Mouse (Mus musculus) heart, embryonic 12.5 days (tissue): ENCODE measurements around the gene Zfp444. TPM values are rescaled to one million over a fixed set of nuclear protein-coding genes. Genes with fewer than 3 reads are reported as not detected.
"Not testable (repeated sequence)": the region's sequence is repeated elsewhere in the genome, so short reads cannot be mapped to it uniquely, and the experiment has no call there.

Source experiments
- ATAC-seq: fragments of 200-750 bp; cut with Nextera tagmentation; 2 replicates; pipeline ENCODE4 v1.8.0; 2017; ENCODE audit warnings: moderate TSS enrichment, moderate library complexity; ENCODE audit not compliant: insufficient number of reproducible peaks, low FRiP score
- H3K27ac ChIP-seq: fragments of 300-500 bp; sonication (generic); 2 replicates; pipeline ENCODE4 v1.5.1; 2016; ENCODE audit warnings: mild to moderate bottlenecking, moderate library complexity; ENCODE audit not compliant: poor library complexity, severe bottlenecking
- H3K27me3 ChIP-seq: fragments of 300-500 bp; sonication (generic); replicated peaks from 2 replicates; pipeline ENCODE4 v1.6.1; 2016; ENCODE audit warnings: mild to moderate bottlenecking, moderate library complexity
- H3K36me3 ChIP-seq: fragments of 300-500 bp; sonication (generic); 2 replicates; pipeline ENCODE4 v1.6.1; 2016; ENCODE audit warnings: mild to moderate bottlenecking, moderate library complexity
- H3K4me1 ChIP-seq: fragments of 300-500 bp; sonication (generic); replicated peaks from 2 replicates; pipeline ENCODE4 v1.6.1; 2016; ENCODE audit warnings: mild to moderate bottlenecking
- H3K4me2 ChIP-seq: fragments of 300-500 bp; sonication (generic); 2 replicates; pipeline ENCODE4 v1.6.1; 2016; ENCODE audit warnings: mild to moderate bottlenecking, moderate library complexity
- H3K4me3 ChIP-seq: fragments of 300-500 bp; sonication (generic); 2 replicates; pipeline ENCODE4 v1.5.1; 2016; ENCODE audit warnings: mild to moderate bottlenecking
- H3K9ac ChIP-seq: fragments of 300-500 bp; sonication (generic); 2 replicates; pipeline ENCODE4 v1.6.1; 2016; ENCODE audit warnings: mild to moderate bottlenecking, moderate library complexity
- H3K9me3 ChIP-seq: fragments of 300-500 bp; sonication (generic); replicated peaks from 2 replicates; pipeline ENCODE4 v1.6.1; 2016; ENCODE audit warnings: mild to moderate bottlenecking, moderate library complexity
- WGBS: fragments of 180-500 bp; shearing (Covaris S2); methylation state at CpG from one replicate; pipeline ENCODE4 v1.1.7; 2016; 5-methylcytosine and 5-hydroxymethylcytosine counted together
- polyA plus RNA-seq: library from polyadenylated mRNA; unstranded; fragments of >200 nt; fragmentation: Nextera tagmentation; extraction: Ambion mirVana; gene quantifications from 2 replicates; pipeline ENCODE4 v1.2.1, GENCODE M21; 2016

The Zfp444 gene
- polyA plus RNA-seq, 1 experiment from 2014 or later = 30.2 TPM

DNA sequence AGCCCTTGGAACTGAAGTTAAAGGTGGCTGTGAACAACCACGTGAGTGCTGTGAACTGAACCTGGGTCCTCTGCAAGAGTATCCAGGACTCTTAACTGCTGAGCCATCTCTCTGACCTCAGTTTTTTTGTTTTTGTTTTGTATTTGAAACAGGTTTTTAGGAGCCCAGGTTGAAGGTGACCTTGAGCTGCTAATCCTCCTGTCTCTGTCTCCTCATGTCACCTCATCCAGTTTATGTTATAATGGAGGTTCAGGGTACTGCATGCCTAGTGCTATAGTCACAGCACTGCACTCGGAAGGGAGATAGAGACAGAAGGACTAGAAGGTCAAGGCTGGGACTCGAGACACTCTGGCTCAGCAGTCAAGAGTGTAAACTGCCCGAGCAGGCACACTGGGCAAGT, 9.9 kb upstream of the Zfp444 start:
- H3K9ac ChIP-seq = no peak overlapping the region
- H3K4me2 ChIP-seq = no peak overlapping the region
- no peaks in the 10 kb centered on the region for H3K36me3 ChIP-seq
- H3K27me3 ChIP-seq = no peaks in the 10 kb centered on the region; the same call in 1 of the 2 replicates
- 68% methylated on average over 4 of the region's 4 CpGs for WGBS
- H3K27ac ChIP-seq = no peak overlapping the region
- no peaks in the 10 kb centered on the region for H3K4me1 ChIP-seq
- no peaks in the 10 kb centered on the region for H3K9me3 ChIP-seq
- no peak overlapping the region for H3K4me3 ChIP-seq
- ATAC-seq = no peak

DNA sequence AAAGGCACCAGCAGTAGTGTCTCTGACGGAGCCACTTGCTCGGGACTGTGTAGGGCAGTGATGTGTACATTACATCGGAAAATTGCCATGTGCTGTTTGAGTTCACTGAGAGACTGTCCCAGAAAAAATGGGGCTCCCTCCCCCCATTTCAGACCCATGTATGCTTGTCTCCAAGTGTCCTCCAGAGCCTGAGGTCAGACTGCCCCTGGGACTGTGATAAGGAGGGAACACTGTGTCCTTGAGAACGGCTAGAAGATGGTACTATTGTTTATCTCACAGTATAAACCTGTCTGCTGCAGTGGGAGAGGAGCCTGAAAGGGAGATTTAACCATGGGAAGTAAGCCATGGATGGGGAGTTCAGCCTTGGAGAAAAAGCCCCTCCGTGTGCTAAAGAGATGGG, 7.4 kb upstream of the Zfp444 start:
- ATAC-seq = no peak
- H3K4me1 ChIP-seq = no peaks in the 10 kb centered on the region

DNA sequence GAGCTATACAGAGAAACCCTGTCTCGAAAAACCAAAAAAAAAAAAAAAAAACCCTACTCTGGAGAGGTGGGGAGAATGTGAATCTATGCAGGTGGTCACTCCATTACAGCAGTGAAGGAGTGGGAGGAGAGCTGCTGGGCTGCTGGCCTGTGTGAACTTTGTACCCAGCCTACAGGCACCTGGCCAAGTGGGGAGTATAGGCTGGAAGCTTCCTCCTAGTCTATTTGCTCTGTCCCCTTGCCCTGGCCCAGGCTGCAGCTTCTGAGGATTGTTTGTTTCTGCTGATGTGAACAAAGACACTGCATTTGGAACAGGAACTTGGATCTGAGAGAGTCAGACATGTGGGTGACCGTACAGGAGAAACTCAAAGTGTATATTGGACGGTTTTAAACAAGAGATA, 2.6 kb upstream of the Zfp444 start:
- 53% methylated on average over 3 of the region's 3 CpGs for WGBS
- no peaks in the 10 kb centered on the region for H3K9me3 ChIP-seq
- H3K27me3 ChIP-seq = no peaks in the 10 kb centered on the region; the same call in 1 of the 2 replicates
- no peak overlapping the region for H3K9ac ChIP-seq
- H3K36me3 ChIP-seq = peaks cover 5% of the 10 kb centered on the region; the same call in 1 of the 2 replicates
- no peak overlapping the region for H3K27ac ChIP-seq
- no peak overlapping the region for H3K4me2 ChIP-seq
- ATAC-seq = no peak
- no peak overlapping the region for H3K4me3 ChIP-seq
- 0 out of 2 replicates have a peak, but pooled peaks cover 4% of the 10 kb centered on the region for H3K4me1 ChIP-seq

More for the DNA sequence above, 7.4 kb upstream of the Zfp444 start:
- Histone ChIP-seq H3K9me3 (no peaks in the 10 kb centered on the region), H3K9ac (no peak overlapping the region), H3K4me2 (no peak overlapping the region), H3K27ac (no peak overlapping the region), H3K36me3 (no peaks in the 10 kb centered on the region), H3K4me3 (no peak overlapping the region), H3K27me3 (no peaks in the 10 kb centered on the region; the same call in 1 of the 2 replicates)
- WGBS = 54% methylated on average over 5 of the region's 5 CpGs

DNA sequence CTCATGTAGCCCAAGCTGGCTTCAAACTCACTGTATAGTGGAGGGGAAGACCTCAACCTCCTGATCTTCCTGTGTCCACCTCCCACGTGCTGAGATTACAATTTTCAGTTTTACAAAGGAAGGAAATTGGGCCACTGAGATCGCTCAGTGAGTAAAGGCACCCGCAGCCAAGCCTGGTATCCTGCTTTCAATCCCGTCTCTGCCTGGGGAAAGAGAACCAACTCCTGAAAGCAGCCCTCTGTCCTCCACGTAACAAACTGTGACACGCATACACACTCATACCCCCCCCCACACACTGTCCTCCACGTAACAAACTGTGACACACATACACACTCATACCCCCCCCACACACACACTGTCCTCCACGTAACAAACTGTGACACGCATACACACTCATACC, 1.6 kb upstream of the Zfp444 start:
- WGBS = 74% methylated on average over 9 of the region's 9 CpGs

DNA sequence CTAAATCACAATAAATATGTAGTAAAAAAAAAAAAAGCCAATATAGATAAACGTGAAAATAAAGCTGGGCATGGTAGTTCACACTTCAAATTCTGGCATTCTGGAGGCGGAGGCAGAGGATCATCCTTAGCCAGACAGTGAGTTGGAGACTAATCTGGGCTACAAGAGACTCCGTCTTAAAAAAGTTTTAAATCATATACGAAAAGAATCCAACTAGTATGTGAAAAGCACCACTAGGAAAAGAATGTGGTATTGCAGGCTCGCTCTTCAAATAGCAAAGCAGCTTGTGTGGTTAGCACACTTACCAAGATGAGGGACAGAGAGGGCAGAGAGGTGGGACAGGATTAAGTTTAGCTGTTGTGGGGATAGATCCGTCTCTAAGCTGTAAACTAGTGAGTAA, 1.2 kb upstream of the Zfp444 start:
- Histone ChIP-seq H3K9me3 (no peaks in the 10 kb centered on the region), H3K36me3 (peaks cover 7% of the 10 kb centered on the region; the same call in 1 of the 2 replicates), H3K27ac (no peak overlapping the region), H3K27me3 (no peaks in the 10 kb centered on the region), H3K4me1 (peaks cover 18% of the 10 kb centered on the region), H3K4me3 (no peak overlapping the region; the same call in 1 of the 2 replicates), H3K4me2 (peak overlapping the region; percentile 98), H3K9ac (peak overlapping the region; percentile 61; the same call in 1 of the 2 replicates)
- ATAC-seq = no peak
- WGBS = 45% methylated on average over 6 of the region's 6 CpGs

More for the DNA sequence above, 1.6 kb upstream of the Zfp444 start:
- Histone ChIP-seq H3K36me3 (peaks cover 6% of the 10 kb centered on the region; the same call in 1 of the 2 replicates), H3K9ac (no peak overlapping the region), H3K4me2 (no peak overlapping the region), H3K4me1 (peaks cover 14% of the 10 kb centered on the region), H3K9me3 (no peaks in the 10 kb centered on the region), H3K27ac (no peak overlapping the region), H3K4me3 (no peak overlapping the region), H3K27me3 (no peaks in the 10 kb centered on the region)
- ATAC-seq = no peak

DNA sequence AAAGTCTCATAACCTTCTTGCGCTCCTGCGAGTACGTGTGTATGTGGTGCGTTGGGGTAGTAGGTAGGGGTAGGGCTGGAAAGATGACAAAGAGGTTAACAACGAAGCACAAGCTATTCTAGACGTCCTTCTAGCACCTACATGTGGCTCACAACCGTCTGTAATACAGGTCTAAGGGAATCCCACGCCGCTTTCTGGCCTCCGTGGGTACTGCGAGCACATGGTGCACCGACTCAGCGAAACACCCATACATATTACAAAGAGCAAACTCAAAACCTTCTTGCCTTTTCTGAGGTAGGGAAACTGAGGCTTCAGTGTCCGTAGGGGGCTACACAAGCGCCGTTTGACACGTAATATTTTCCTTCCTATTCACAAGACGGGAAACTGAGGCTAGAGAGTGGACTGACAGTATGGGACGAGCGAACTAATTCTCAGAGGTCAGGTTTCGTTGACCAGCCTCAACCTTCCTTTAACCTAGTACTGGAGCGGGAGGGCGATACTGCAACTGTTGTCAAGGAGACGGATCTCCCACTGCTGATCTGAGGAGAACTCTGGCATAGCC, 501 bp upstream of the Zfp444 start:
- Histone ChIP-seq H3K9me3 (no peaks in the 10 kb centered on the region), H3K27me3 (no peaks in the 10 kb centered on the region), H3K36me3 (peaks cover 7% of the 10 kb centered on the region; the same call in 1 of the 2 replicates), H3K9ac (peak overlapping the region; percentile 61), H3K4me1 (peaks cover 18% of the 10 kb centered on the region), H3K4me2 (peak overlapping the region; percentile 98), H3K4me3 (peak overlapping the region; percentile 88), H3K27ac (peak overlapping the region; percentile 63)
- WGBS = under 1% methylated on average over 24 of the region's 24 CpGs
- ATAC-seq = peak; percentile 70

DNA sequence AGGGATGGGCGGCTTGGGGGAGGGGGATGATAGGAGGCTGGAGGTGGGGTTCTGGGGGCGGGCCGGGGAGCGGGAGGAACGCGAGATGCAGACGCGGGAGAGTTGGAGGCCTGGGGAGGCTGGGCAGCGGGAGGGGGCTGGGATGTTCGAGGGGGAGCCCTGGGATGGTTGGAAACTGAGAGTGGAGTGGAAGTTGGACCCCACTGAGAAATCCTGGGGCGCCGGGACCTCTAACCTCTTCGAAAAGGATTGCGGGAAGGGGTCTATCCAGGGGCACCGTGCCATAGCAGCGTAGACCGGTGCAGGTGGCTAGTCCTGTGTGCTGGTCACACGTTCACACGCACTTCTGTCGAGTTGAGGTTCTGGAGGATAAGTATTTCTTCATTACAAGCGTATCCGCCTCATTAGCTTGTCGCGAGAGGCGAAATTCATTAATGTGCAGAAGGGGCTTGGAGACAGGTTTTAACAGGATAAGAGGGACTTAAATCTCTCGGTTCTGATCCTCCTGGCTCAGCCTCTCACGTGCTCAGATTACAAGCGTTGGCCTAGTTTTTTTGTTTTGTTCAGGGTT, 733 bp downstream of the Zfp444 start:
- Histone ChIP-seq H3K27me3 (no peaks in the 10 kb centered on the region), H3K27ac (peak overlapping the region; percentile 21; the same call in 1 of the 2 replicates), H3K9ac (peak overlapping the region; percentile 91), H3K4me1 (peaks cover 18% of the 10 kb centered on the region), H3K36me3 (peaks cover 7% of the 10 kb centered on the region; the same call in 1 of the 2 replicates), H3K4me3 (peak overlapping the region; percentile 88), H3K9me3 (no peaks in the 10 kb centered on the region), H3K4me2 (peak overlapping the region; percentile 98)
- peak; percentile 53 for ATAC-seq
- WGBS = under 1% methylated on average over 27 of the region's 28 CpGs

DNA sequence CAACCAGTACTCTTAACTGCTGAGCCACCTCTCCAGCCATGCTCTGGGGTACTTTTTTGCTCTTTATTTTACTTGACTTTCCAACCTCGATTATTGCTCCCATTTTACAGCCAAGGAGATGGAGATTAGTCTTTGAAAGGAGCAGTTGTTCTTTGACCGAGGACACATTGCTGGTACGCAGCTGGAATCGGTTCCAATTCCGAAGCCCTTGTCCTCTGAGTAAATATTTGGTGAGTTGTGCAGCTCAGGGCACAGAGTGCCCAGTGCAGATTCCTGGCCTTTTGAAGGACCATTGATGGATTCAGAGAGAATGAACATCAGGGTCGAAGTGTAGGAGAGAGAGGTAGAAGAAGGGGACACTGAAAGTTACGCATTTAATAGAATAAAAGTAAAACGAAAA, 1.8 kb downstream of the Zfp444 start:
- H3K27me3 ChIP-seq = no peaks in the 10 kb centered on the region
- H3K36me3 ChIP-seq = peaks cover 17% of the 10 kb centered on the region
- H3K9ac ChIP-seq = no peak overlapping the region
- H3K4me1 ChIP-seq = peaks cover 18% of the 10 kb centered on the region
- no peak for ATAC-seq
- H3K9me3 ChIP-seq = no peaks in the 10 kb centered on the region
- H3K4me3 ChIP-seq = no peak overlapping the region
- no peak overlapping the region for H3K27ac ChIP-seq
- 91% methylated on average over 8 of the region's 8 CpGs for WGBS
- H3K4me2 ChIP-seq = no peak overlapping the region

DNA sequence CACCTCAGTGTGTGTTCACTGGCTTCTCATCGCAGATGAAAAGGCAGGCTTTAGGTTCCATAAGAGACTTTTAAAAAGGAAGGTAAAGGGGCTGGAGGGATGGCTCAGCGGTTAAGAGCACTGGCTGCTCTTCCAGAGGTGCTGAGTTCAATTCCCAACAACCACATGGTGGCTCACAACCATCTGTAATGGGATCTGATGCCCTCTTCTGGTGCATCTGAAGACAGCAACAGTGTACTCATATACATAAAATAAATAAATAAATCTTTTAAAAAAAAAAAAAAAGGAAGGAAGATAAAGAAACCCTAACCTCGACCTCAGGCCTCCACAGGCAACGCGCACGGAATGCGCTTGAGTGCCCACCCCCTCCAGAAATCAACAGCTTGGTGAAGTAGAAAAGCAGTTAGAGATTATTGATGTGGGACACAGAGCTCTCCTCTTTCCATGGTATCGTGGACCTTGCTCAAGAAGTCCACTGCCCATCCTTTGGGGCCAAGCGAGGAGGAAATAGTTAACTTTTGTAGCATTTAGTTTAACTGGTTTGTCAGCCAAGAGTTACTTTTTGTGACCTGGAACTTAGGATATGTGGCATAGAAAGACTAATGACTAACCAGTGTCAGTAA, 2.5 kb downstream of the Zfp444 start:
- Histone ChIP-seq H3K36me3 (peaks cover 20% of the 10 kb centered on the region), H3K4me1 (peaks cover 18% of the 10 kb centered on the region)
- H3K4me2 ChIP-seq, H3K4me3 ChIP-seq, ATAC-seq, H3K9me3 ChIP-seq, H3K27me3 ChIP-seq, H3K9ac ChIP-seq, H3K27ac ChIP-seq: not testable (repeated sequence)
- 69% methylated on average over 9 of the region's 9 CpGs for WGBS

DNA sequence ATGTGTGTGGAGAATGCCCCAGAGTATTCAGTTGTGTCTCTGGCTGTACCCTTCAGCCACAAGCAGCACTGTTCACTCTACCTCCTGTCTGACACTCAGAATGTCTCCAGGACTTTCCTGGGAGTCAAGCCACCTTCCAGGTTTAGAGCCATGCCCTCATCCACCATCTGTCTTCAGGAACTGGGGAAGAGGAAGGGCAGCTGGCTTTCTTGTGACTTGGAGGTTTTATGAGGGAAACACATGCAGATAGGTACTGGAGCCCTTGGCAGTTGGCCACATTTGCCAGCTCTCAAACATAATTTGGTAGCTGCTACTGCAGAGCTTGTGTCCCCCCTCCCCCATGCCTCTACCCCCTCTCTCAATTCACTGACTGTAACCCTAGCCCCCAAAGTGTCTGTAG, 7.0 kb downstream of the Zfp444 start:
- H3K4me1 ChIP-seq = peaks cover 17% of the 10 kb centered on the region
- H3K9me3 ChIP-seq = no peaks in the 10 kb centered on the region
- no peak for ATAC-seq
- H3K4me2 ChIP-seq = no peak overlapping the region
- H3K27ac ChIP-seq = no peak overlapping the region
- H3K27me3 ChIP-seq = no peaks in the 10 kb centered on the region
- H3K9ac ChIP-seq = no peak overlapping the region
- H3K36me3 ChIP-seq = peaks cover 34% of the 10 kb centered on the region
- no peak overlapping the region for H3K4me3 ChIP-seq

DNA sequence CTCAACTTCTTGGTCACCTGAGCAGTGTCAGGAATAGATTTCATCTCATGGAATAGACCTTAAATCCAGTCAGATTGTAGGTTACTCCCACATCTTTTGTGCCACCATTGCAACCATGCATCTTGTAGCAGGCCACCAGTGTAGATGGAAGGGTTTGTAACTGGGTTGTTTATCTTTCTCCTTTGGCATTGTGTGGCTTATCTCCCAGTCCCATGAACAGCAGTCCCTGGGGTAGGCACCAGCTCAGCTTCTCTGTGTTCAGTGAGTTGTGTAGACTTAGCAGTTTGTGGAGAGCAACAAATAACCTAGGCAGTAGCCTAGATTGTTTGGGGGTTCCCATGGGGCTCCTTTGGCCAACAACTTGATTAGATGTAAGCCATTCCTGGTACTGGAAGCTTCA, 10.9 kb downstream of the Zfp444 start:
- Histone ChIP-seq H3K4me3 (no peak overlapping the region), H3K36me3 (peaks cover 62% of the 10 kb centered on the region), H3K9ac (no peak overlapping the region), H3K27me3 (no peaks in the 10 kb centered on the region), H3K4me1 (peaks cover 15% of the 10 kb centered on the region), H3K4me2 (no peak overlapping the region), H3K27ac (no peak overlapping the region), H3K9me3 (no peaks in the 10 kb centered on the region)
- no peak for ATAC-seq
